Mouse (Mus musculus) CH12.LX (cell line): ENCODE data around the gene Slc25a17. TPM values are rescaled to one million over a fixed set of nuclear protein-coding genes. Genes with fewer than 3 reads are reported as not detected.

Source experiments
- DNase-seq: peaks from one replicate; pipeline ENCODE4 v3.0.0-alpha.2; 2013; ENCODE audit errors: extremely low read depth
- H3K27ac ChIP-seq: 2 replicates; pipeline ENCODE4 v1.5.1; 2012; ENCODE audit warnings: low read depth, mild to moderate bottlenecking, control low read depth, moderate library complexity; ENCODE audit not compliant: insufficient read depth
- H3K27me3 ChIP-seq: replicated peaks from 2 replicates; pipeline ENCODE3; 2012; ENCODE audit warnings: inconsistent platforms
- H3K36me3 ChIP-seq, 2 experiments: replicated peaks in 1 of 2; 2 replicates each; pipeline versions ENCODE3 to v1.6.1; 2012; ENCODE audit warnings: inconsistent platforms in 1 of 2, low read length in 1 of 2, mild to moderate bottlenecking in 1 of 2, mixed read lengths in 1 of 2, moderate library complexity in 1 of 2; ENCODE audit not compliant: control insufficient read depth in 1 of 2, insufficient read depth in 1 of 2
- H3K4me1 ChIP-seq, 2 experiments: 2 replicates each; pipeline ENCODE4 v1.6.1; 2012; ENCODE audit warnings: inconsistent platforms in 1 of 2, moderate library complexity in 1 of 2; ENCODE audit not compliant: insufficient read depth in 2 of 2, control insufficient read depth in 1 of 2
- H3K4me2 ChIP-seq: 2 replicates; pipeline ENCODE4 v1.6.1; 2012; ENCODE audit warnings: low read depth, mild to moderate bottlenecking, control low read depth; ENCODE audit not compliant: poor library complexity, insufficient read depth, severe bottlenecking
- H3K4me3 ChIP-seq, 3 experiments: fragments of 150-350 bp in 1 of 3; sonication (generic) in 1 of 3; replicated peaks in 1 of 3; 2 replicates each; pipeline versions ENCODE3 to v1.5.1; 2011 to 2012; ENCODE audit warnings: low read depth in 2 of 3, low read length in 2 of 3, mild to moderate bottlenecking in 2 of 3, moderate library complexity in 2 of 3, control low read depth in 1 of 3, improper control_type of control experiment in 1 of 3, inconsistent platforms in 1 of 3, mixed read lengths in 1 of 3; ENCODE audit not compliant: poor library complexity in 1 of 3
- H3K79me2 ChIP-seq: replicated peaks from 2 replicates; pipeline ENCODE4 v1.6.1; 2012; ENCODE audit warnings: mild to moderate bottlenecking, moderate library complexity; ENCODE audit not compliant: control insufficient read depth, poor library complexity, insufficient read depth, severe bottlenecking; ENCODE audit errors: extremely low read depth
- H3K9ac ChIP-seq: 2 replicates; pipeline ENCODE4 v1.6.1; 2012; ENCODE audit warnings: low read depth, mild to moderate bottlenecking, control low read depth, moderate library complexity; ENCODE audit not compliant: insufficient read depth
- H3K9me3 ChIP-seq: replicated peaks from 2 replicates; pipeline ENCODE3; 2012; ENCODE audit warnings: low read length, inconsistent platforms, mixed read lengths
- BHLHE40 ChIP-seq: IDR thresholded peaks from 2 replicates; pipeline ENCODE4 v1.6.1; 2011; ENCODE audit warnings: mild to moderate bottlenecking, low read depth, low read length, improper control_type of control experiment
- CHD1 ChIP-seq: IDR thresholded peaks from 2 replicates; pipeline ENCODE4 v1.6.1; 2012; ENCODE audit warnings: low read depth, low read length, improper control_type of control experiment, inconsistent platforms
- CHD2 ChIP-seq: IDR thresholded peaks from 2 replicates; pipeline ENCODE4 v1.6.1; 2011; ENCODE audit warnings: low read length, improper control_type of control experiment
- CTCF ChIP-seq, 2 experiments: IDR thresholded peaks in 1 of 2; conservative IDR thresholded peaks in 1 of 2; 2 replicates each; pipeline ENCODE4 v1.5.1; 2011 to 2012; ENCODE audit warnings: low read depth in 2 of 2, low read length in 2 of 2, improper control_type of control experiment in 1 of 2, inconsistent platforms in 1 of 2, mild to moderate bottlenecking in 1 of 2, moderate library complexity in 1 of 2
- E2F4 ChIP-seq: IDR thresholded peaks from 2 replicates; pipeline ENCODE4 v1.6.1; 2011; ENCODE audit warnings: low read depth, low read length, improper control_type of control experiment; ENCODE audit not compliant: insufficient replicate concordance
- ELF1 ChIP-seq: IDR thresholded peaks from 2 replicates; pipeline ENCODE4 v1.6.1; 2014; ENCODE audit warnings: low read depth, mild to moderate bottlenecking, inconsistent platforms, low read length, improper control_type of control experiment
- EP300 ChIP-seq: IDR thresholded peaks from 2 replicates; pipeline ENCODE4 v1.6.1; 2011; ENCODE audit warnings: low read length, improper control_type of control experiment
- ETS1 ChIP-seq: conservative IDR thresholded peaks from 2 replicates; pipeline ENCODE4 v1.6.1; 2012; ENCODE audit warnings: low read depth, mild to moderate bottlenecking, inconsistent platforms, low read length, improper control_type of control experiment, moderate library complexity
- GABPA ChIP-seq: IDR thresholded peaks from 2 replicates; pipeline ENCODE4 v1.6.1; 2012; ENCODE audit warnings: low read depth, low read length, improper control_type of control experiment, inconsistent platforms; ENCODE audit not compliant: insufficient replicate concordance
- HCFC1 ChIP-seq: IDR thresholded peaks from 2 replicates; pipeline ENCODE4 v1.6.1; 2012; ENCODE audit warnings: low read depth, mild to moderate bottlenecking, inconsistent platforms, low read length, improper control_type of control experiment
- IRF4 ChIP-seq: IDR thresholded peaks from 2 replicates; pipeline ENCODE4 v1.6.1; 2014; ENCODE audit warnings: low read depth, mild to moderate bottlenecking, inconsistent platforms, low read length, improper control_type of control experiment
- JUN ChIP-seq: IDR thresholded peaks from 2 replicates; pipeline ENCODE4 v1.6.1; 2011; ENCODE audit warnings: low read depth, mild to moderate bottlenecking, low read length, improper control_type of control experiment, moderate library complexity; ENCODE audit not compliant: insufficient read depth
- JUND ChIP-seq: conservative IDR thresholded peaks from 2 replicates; pipeline ENCODE4 v1.6.1; 2011; ENCODE audit warnings: low read depth, low read length, improper control_type of control experiment
- KAT2A ChIP-seq: IDR thresholded peaks from 2 replicates; pipeline ENCODE4 v1.6.1; 2012; ENCODE audit warnings: low read length, improper control_type of control experiment, inconsistent platforms; ENCODE audit not compliant: insufficient replicate concordance
- MAFK ChIP-seq: IDR thresholded peaks from 2 replicates; pipeline ENCODE4 v1.6.1; 2011; ENCODE audit warnings: low read length, improper control_type of control experiment; ENCODE audit not compliant: insufficient replicate concordance
- MAX ChIP-seq: IDR thresholded peaks from 2 replicates; pipeline ENCODE4 v1.6.1; 2011; ENCODE audit warnings: low read length, improper control_type of control experiment
- MAZ ChIP-seq: IDR thresholded peaks from 2 replicates; pipeline ENCODE4 v1.6.1; 2012; ENCODE audit warnings: low read depth, mild to moderate bottlenecking, inconsistent platforms, low read length, improper control_type of control experiment, moderate library complexity
- MEF2A ChIP-seq: IDR thresholded peaks from 2 replicates; pipeline ENCODE4 v1.6.1; 2014; ENCODE audit warnings: low read depth, mild to moderate bottlenecking, inconsistent platforms, low read length, improper control_type of control experiment, borderline replicate concordance
- MXI1 ChIP-seq: IDR thresholded peaks from 2 replicates; pipeline ENCODE4 v1.6.1; 2011; ENCODE audit warnings: mild to moderate bottlenecking, low read depth, low read length, improper control_type of control experiment
- MYC ChIP-seq: IDR thresholded peaks from 2 replicates; pipeline ENCODE4 v1.6.1; 2011; ENCODE audit warnings: low read depth, mild to moderate bottlenecking, improper control_type of control experiment, low read length
- NELFE ChIP-seq: IDR thresholded peaks from 2 replicates; pipeline ENCODE4 v1.6.1; 2011; ENCODE audit warnings: low read depth, low read length, improper control_type of control experiment
- NRF1 ChIP-seq: IDR thresholded peaks from 2 replicates; pipeline ENCODE4 v1.6.1; 2014; ENCODE audit warnings: low read depth, mild to moderate bottlenecking, inconsistent platforms, low read length, improper control_type of control experiment, moderate library complexity
- PAX5 ChIP-seq: IDR thresholded peaks from 2 replicates; pipeline ENCODE4 v1.6.1; 2012; ENCODE audit warnings: low read length, inconsistent platforms, mixed read lengths
- POLR2A ChIP-seq: IDR thresholded peaks from 2 replicates; pipeline ENCODE4 v1.6.1; 2011; ENCODE audit warnings: low read depth, mild to moderate bottlenecking, improper control_type of control experiment, low read length
- POLR2AphosphoS2 ChIP-seq: IDR thresholded peaks from 2 replicates; pipeline ENCODE4 v1.6.1; 2011; ENCODE audit warnings: low read depth, low read length, improper control_type of control experiment
- RAD21 ChIP-seq: IDR thresholded peaks from 2 replicates; pipeline ENCODE4 v1.6.1; 2011; ENCODE audit warnings: low read depth, mild to moderate bottlenecking, low read length, improper control_type of control experiment, moderate library complexity
- RCOR1 ChIP-seq: conservative IDR thresholded peaks from 2 replicates; pipeline ENCODE4 v1.6.1; 2012; ENCODE audit warnings: low read depth, mild to moderate bottlenecking, inconsistent platforms, low read length, improper control_type of control experiment
- SIN3A ChIP-seq: IDR thresholded peaks from 2 replicates; pipeline ENCODE4 v1.6.1; 2012; ENCODE audit warnings: low read length, improper control_type of control experiment, inconsistent platforms
- SMC3 ChIP-seq: IDR thresholded peaks from 2 replicates; pipeline ENCODE4 v1.6.1; 2011; ENCODE audit warnings: low read depth, low read length, improper control_type of control experiment
- TBP ChIP-seq: conservative IDR thresholded peaks from 2 replicates; pipeline ENCODE4 v1.6.1; 2011; ENCODE audit warnings: low read depth, low read length, improper control_type of control experiment
- TCF12 ChIP-seq: IDR thresholded peaks from 2 replicates; pipeline ENCODE4 v1.6.1; 2014; ENCODE audit warnings: low read depth, mild to moderate bottlenecking, inconsistent platforms, low read length, improper control_type of control experiment
- UBTF ChIP-seq: IDR thresholded peaks from 2 replicates; pipeline ENCODE4 v1.6.1; 2012; ENCODE audit warnings: low read depth, mild to moderate bottlenecking, inconsistent platforms, low read length, improper control_type of control experiment, moderate library complexity
- USF1 ChIP-seq: IDR thresholded peaks from 2 replicates; pipeline ENCODE4 v1.6.1; 2014; ENCODE audit warnings: low read depth, mild to moderate bottlenecking, inconsistent platforms, low read length, improper control_type of control experiment
- USF2 ChIP-seq: conservative IDR thresholded peaks from 2 replicates; pipeline ENCODE4 v1.6.1; 2011; ENCODE audit warnings: low read depth, low read length, improper control_type of control experiment
- ZC3H11A ChIP-seq: IDR thresholded peaks from 2 replicates; pipeline ENCODE4 v1.6.1; 2012; ENCODE audit warnings: low read depth, mild to moderate bottlenecking, inconsistent platforms, low read length, improper control_type of control experiment
- ZKSCAN1 ChIP-seq: IDR thresholded peaks from 2 replicates; pipeline ENCODE4 v1.6.1; 2012; ENCODE audit warnings: low read depth, inconsistent platforms, low read length, improper control_type of control experiment, borderline replicate concordance
- ZMIZ1 ChIP-seq: IDR thresholded peaks from 2 replicates; pipeline ENCODE4 v1.6.1; 2012; ENCODE audit warnings: low read depth, mild to moderate bottlenecking, inconsistent platforms, low read length, improper control_type of control experiment
- ZNF384 ChIP-seq: IDR thresholded peaks from 2 replicates; pipeline ENCODE4 v1.6.1; 2012; ENCODE audit warnings: low read depth, low read length, improper control_type of control experiment, inconsistent platforms
- dilution Hi-C: fragments of 300-500 bp; cut with MboI; formaldehyde crosslinking; loops from 2 replicates; pipeline ENCODE4 v1.14.3; 2020; ENCODE audit warnings: low sequenced_read_pairs; ENCODE audit not compliant: extremely low pct_unique_long_range_greater_than_20kb, extremely low pct_ligation_motif_present
- in situ Hi-C: fragments of 300-500 bp; cut with MboI; formaldehyde crosslinking; loops from 3 replicates; pipeline ENCODE4 v1.14.3; 2019; ENCODE audit warnings: low sequenced_read_pairs, low pct_ligation_motif_present, low pct_unique_long_range_greater_than_20kb, mixed read lengths
- polyA plus RNA-seq: library from polyadenylated mRNA; unstranded; fragments of >175 nt; gene quantifications from 2 replicates; pipeline ENCODE4 v1.2.1, GENCODE M21; 2012; ENCODE audit warnings: low read depth; ENCODE audit not compliant: insufficient read length
- total RNA-seq, 2 experiments: library from RNA; depleted of rRNA; stranded (reverse); fragments of 300-350 nt in 1 of 2; fragments of >200 nt in 1 of 2; gene quantifications; 2 replicates each; pipeline ENCODE4 v1.2.3; 2012 to 2014

The Slc25a17 gene
- total and polyA plus RNA-seq, 3 experiments: 48.0 to 99.4 (median 76.9) TPM

- TF ChIP-seq TCF12: peak; percentile 43; the same call in 1 of the 2 replicates
- TF ChIP-seq UBTF: no peak
- TF ChIP-seq E2F4: 0 out of 2 replicates have a peak, but pooled peaks have one; percentile 41
- TF ChIP-seq BHLHE40: peak; percentile 37; the same call in 1 of the 2 replicates
- peak; percentile 93 for TF ChIP-seq HCFC1
- peak; percentile 98 for TF ChIP-seq MAX
- TF ChIP-seq RAD21: no peak
- TF ChIP-seq USF2: peak; percentile 77
- peak; percentile 80 for TF ChIP-seq NELFE
- peak; percentile 65; the same call in 1 of the 2 replicates for TF ChIP-seq ZMIZ1
- peak; percentile 77; the same call in 1 of the 2 replicates for TF ChIP-seq SIN3A
- TF ChIP-seq POLR2A: peak; percentile 64
- no peak for TF ChIP-seq ETS1
- TF ChIP-seq CHD1: no peak
- TF ChIP-seq JUN: no peak
- no peak for TF ChIP-seq EP300
- TF ChIP-seq RCOR1: no peak
- TF ChIP-seq MAFK: no peak
- no peak for TF ChIP-seq JUND
- peak; percentile 94 for TF ChIP-seq MXI1
- TF ChIP-seq CTCF (conservative IDR thresholded peaks at IDR 0.05 in 1 of 2, IDR thresholded peaks at IDR 0.05 in 1 of 2; ENCODE audit: low read depth in 2 of 2, low read length in 2 of 2): no peak
- TF ChIP-seq ZNF384: no peak
- peak; percentile 84 for TF ChIP-seq ELF1
- TF ChIP-seq CHD2: no peak
- TF ChIP-seq KAT2A: peak; percentile 89; the same call in 1 of the 2 replicates
- peak; percentile 89 for TF ChIP-seq USF1
- TF ChIP-seq POLR2AphosphoS2: no peak
- no peak for TF ChIP-seq SMC3
- TF ChIP-seq TBP: peak; percentile 42; the same call in 1 of the 2 replicates
- 0 out of 2 replicates have a peak, but pooled peaks have one; percentile 0 for TF ChIP-seq MAZ
- TF ChIP-seq MYC: peak; percentile 69; the same call in 1 of the 2 replicates
- TF ChIP-seq ZKSCAN1: no peak
- TF ChIP-seq ZC3H11A: no peak
- no peak; the same call in 1 of the 2 replicates for TF ChIP-seq GABPA
- 0 out of 2 replicates have a peak, but pooled peaks have one; percentile 35 for TF ChIP-seq IRF4
- TF ChIP-seq NRF1: no peak; the same call in 1 of the 2 replicates
- no peak for TF ChIP-seq PAX5
- no peak; the same call in 1 of the 2 replicates for TF ChIP-seq MEF2A
- TF ChIP-seq, all 38 proteins: peak for 18
- peak within 1 kb of the TSS; percentile 93 to 98 (median 93) for H3K4me3 ChIP-seq
- no peaks in the 10 kb centered on the region for H3K27me3 ChIP-seq
- H3K27ac ChIP-seq: peak within 1 kb of the TSS; percentile 82
- peak within 1 kb of the TSS; percentile 100 for H3K4me2 ChIP-seq
- peaks cover 6 to 28% of the 10 kb centered on the region in 2 experiments for H3K36me3 ChIP-seq
- peaks cover 0 to 45% of the 10 kb centered on the region in 2 experiments; a peak in 2 of 4 replicates for H3K4me1 ChIP-seq
- dilution Hi-C loops (no loop called here), in situ Hi-C loops (no loop called here)
- peaks cover 69% of the 10 kb centered on the region for H3K79me2 ChIP-seq
- H3K9me3 ChIP-seq: no peaks in the 10 kb centered on the region
- H3K9ac ChIP-seq: peak within 1 kb of the TSS; percentile 81
- DNase-seq: peak; percentile 96
Observed at GRCm38 (mm10) chr15:81399638-81400315, 39.2 kb upstream of the Slc25a17 start, which contains the start of the genes St13 and Xpnpep3. TSS of gene St13 (minus strand) at chr15:81400077. TSS of gene Xpnpep3 (plus strand) at chr15:81400138.
